Mouse (Mus musculus) cerebellum, adult 2 months (tissue): Measurements from ENCODE around the gene Cacna2d4.

Source experiments
- CTCF ChIP-seq: fragments of 200-500 bp; IDR thresholded peaks from 2 replicates; pipeline ENCODE4 v1.5.1; 2011; ENCODE audit warnings: low read depth, mild to moderate bottlenecking, control low read depth, low read length, moderate library complexity, borderline replicate concordance; ENCODE audit not compliant: insufficient read depth
- POLR2A ChIP-seq: fragments of 200-500 bp; IDR thresholded peaks from 2 replicates; pipeline ENCODE4 v1.6.1; 2011; ENCODE audit warnings: low read length, control low read depth, borderline replicate concordance; ENCODE audit not compliant: insufficient read depth

- no peak for TF ChIP-seq CTCF
- no peak for TF ChIP-seq POLR2A
Measured at GRCm38 (mm10) chr6:119360925-119361702, 124.8 kb downstream of the Cacna2d4 start.
